In genomic region chr1:143644221-143644620, GRCm38 (mm10) we compare ENCODE assay signal across 9 mouse cellular contexts. TPM values are rescaled to one million over a fixed set of nuclear protein-coding genes. Genes with fewer than 3 reads are reported as not detected.
A peak's percentile ranks its signal among the peaks of the same experiment; 100 is the strongest.
DNase-seq lines count a peak whose midpoint lies in the region; ATAC-seq and TF ChIP-seq lines count a peak whose summit lies in the region.
"Had no signal": no experiment of that assay in that cellular context is flagged by ENCODE, and none has a peak within 500 bp of the region (broad histone marks: within the 10 kb centered on the region; RNA-seq: fewer than 3 reads in every experiment).

No protein-coding gene starts in this region.

- no peak for DNase-seq in kidney, postnatal 4 days
- peak; percentile 76 for DNase-seq in MEL (ENCODE audit: low read depth, low spot score)
- peak; percentile 76 for DNase-seq in embryo, embryonic 10.5 days (ENCODE audit: low spot score)
- DNase-seq in spleen, adult 18-20 months, result no peak
- no peak for DNase-seq in thymus, postnatal 4 days
- no peak for DNase-seq in ovary, adult 18-20 months (ENCODE audit: low spot score)

- peak; percentile 77 for TF ChIP-seq RAD21 in MEL (IDR thresholded peaks at IDR 0.05; ENCODE audit: low read depth, low read length)

- H3K4me1 ChIP-seq in kidney, embryonic 14.5 days (ENCODE audit: control insufficient read depth, insufficient read depth, low read length), result no peaks in the 10 kb centered on the region
- no peaks in the 10 kb centered on the region for H3K4me1 ChIP-seq in MEL (ENCODE audit: control insufficient read depth in 1 of 2, insufficient read depth in 2 of 2, low read length in 2 of 2)
- no peaks in the 10 kb centered on the region for H3K4me1 ChIP-seq in intestine, embryonic 16.5 days (ENCODE audit: control insufficient read depth, insufficient read depth, low read length)

- no peak for TF ChIP-seq POLR2A in MEL (IDR thresholded peaks at IDR 0.05; ENCODE audit: control insufficient read depth in 1 of 2, insufficient read depth in 1 of 2, low read depth in 1 of 2, low read length in 2 of 2, poor library complexity in 1 of 2)

- H3K27me3 ChIP-seq in kidney, embryonic 14.5 days (ENCODE audit: control insufficient read depth, insufficient read depth, low read length), result no peaks in the 10 kb centered on the region
- H3K27me3 ChIP-seq in MEL (ENCODE audit: control insufficient read depth in 1 of 2, insufficient read depth in 2 of 2, low read length in 2 of 2), result no peaks in the 10 kb centered on the region
- no peaks in the 10 kb centered on the region for H3K27me3 ChIP-seq in intestine, embryonic 16.5 days (replicated peaks; ENCODE audit: control insufficient read depth, insufficient read depth, low read length)
- H3K27me3 ChIP-seq: megakaryocyte, embryonic 14.5 days had no signal

- H3K4me2 ChIP-seq in kidney, embryonic 14.5 days (replicated peaks; ENCODE audit: low read depth, low read length), result no peak overlapping the region
- no peak overlapping the region for H3K4me2 ChIP-seq in intestine, embryonic 16.5 days (ENCODE audit: low read depth, low read length)

- H3K4me3 ChIP-seq in kidney, embryonic 14.5 days (ENCODE audit: low read length), result no peak overlapping the region
- H3K4me3 ChIP-seq in MEL (ENCODE audit: control insufficient read depth in 1 of 2, insufficient read depth in 1 of 2, low read depth in 2 of 2, low read length in 2 of 2), result no peak overlapping the region
- no peak overlapping the region for H3K4me3 ChIP-seq in intestine, embryonic 16.5 days (ENCODE audit: low read length)
- H3K4me3 ChIP-seq: megakaryocyte, embryonic 14.5 days had no signal

- peak in 2 of 3 experiments; percentile 60 to 73; a peak in 4 of 6 replicates for TF ChIP-seq CTCF in MEL (IDR thresholded peaks at IDR 0.05 in 2 of 3, conservative IDR thresholded peaks at IDR 0.05 in 1 of 3; ENCODE audit: control insufficient read depth in 1 of 3, insufficient read depth in 1 of 3, low read depth in 2 of 3, low read length in 3 of 3, poor library complexity in 1 of 3, severe bottlenecking in 1 of 3)

- no peaks in the 10 kb centered on the region for H3K9me3 ChIP-seq in kidney, embryonic 14.5 days (ENCODE audit: control insufficient read depth, low read length)
- no peaks in the 10 kb centered on the region for H3K9me3 ChIP-seq in MEL (replicated peaks; ENCODE audit: insufficient read depth, low read length)
- no peaks in the 10 kb centered on the region for H3K9me3 ChIP-seq in intestine, embryonic 16.5 days (ENCODE audit: control insufficient read depth, low read length)
- H3K9me3 ChIP-seq: megakaryocyte, embryonic 14.5 days had no signal

- no peak overlapping the region for H3K9ac ChIP-seq in kidney, embryonic 14.5 days (ENCODE audit: low read depth, low read length)
- no peak overlapping the region for H3K9ac ChIP-seq in MEL (ENCODE audit: control insufficient read depth, low read depth, low read length, poor library complexity, severe bottlenecking)
- H3K9ac ChIP-seq in intestine, embryonic 16.5 days (ENCODE audit: low read depth, low read length), result no peak overlapping the region

- 0 out of 2 replicates have a peak, but pooled peaks have one; percentile 39 for ATAC-seq in kidney, embryonic 14.5 days (ENCODE audit: low FRiP score, low TSS enrichment)
- ATAC-seq in intestine, embryonic 16.5 days, result peak; percentile 64; the same call in 1 of the 2 replicates

- H3K36me3 ChIP-seq in kidney, embryonic 14.5 days (ENCODE audit: control insufficient read depth, insufficient read depth, low read length), result peaks cover 5% of the 10 kb centered on the region; the same call in 1 of the 2 replicates
- peaks cover 0 to 9% of the 10 kb centered on the region in 2 experiments; a peak in 2 of 4 replicates for H3K36me3 ChIP-seq in MEL (ENCODE audit: control insufficient read depth in 1 of 2, insufficient read depth in 2 of 2, low read length in 2 of 2)
- no peaks in the 10 kb centered on the region for H3K36me3 ChIP-seq in intestine, embryonic 16.5 days (ENCODE audit: control insufficient read depth, insufficient read depth, low read length)

- no peaks in the 10 kb centered on the region for H3K79me2 ChIP-seq in MEL (ENCODE audit: control insufficient read depth, insufficient read depth, low read length, poor library complexity)

- H3K27ac ChIP-seq in kidney, embryonic 14.5 days (ENCODE audit: low read depth, low read length), result no peak overlapping the region
- H3K27ac ChIP-seq in MEL (ENCODE audit: control insufficient read depth, low read depth, low read length), result no peak overlapping the region
- H3K27ac ChIP-seq in intestine, embryonic 16.5 days (ENCODE audit: low read length), result no peak overlapping the region

- 98% methylated on average over 2 of the region's 2 CpGs for WGBS in kidney, embryonic 14.5 days
- WGBS in intestine, embryonic 16.5 days, result 93% methylated on average over 2 of the region's 2 CpGs

- TF ChIP-seq EP300 in MEL (IDR thresholded peaks at IDR 0.05; ENCODE audit: low read depth in 1 of 2, low read length in 2 of 2), result no peak

TF ChIP-seq in MEL, 35 proteins besides CTCF, POLR2A, EP300 and RAD21:
- TF ChIP-seq HCFC1 (IDR thresholded peaks at IDR 0.05; ENCODE audit: low read depth, low read length), result no peak
- TF ChIP-seq ZC3H11A (IDR thresholded peaks at IDR 0.05; ENCODE audit: low read depth, low read length), result peak; percentile 57
- TF ChIP-seq ELF1 (IDR thresholded peaks at IDR 0.05; ENCODE audit: low read depth, low read length), result no peak
- TF ChIP-seq MEF2A (IDR thresholded peaks at IDR 0.05; ENCODE audit: extremely low read depth, insufficient replicate concordance, low read depth, low read length, poor library complexity, severe bottlenecking), result no peak
- TF ChIP-seq SMC3 (IDR thresholded peaks at IDR 0.05; ENCODE audit: low read depth, low read length), result peak; percentile 74

RNA-seq across cellular contexts. Expression of gene B3galt2, which starts 3.8 kb away (rescaled TPM):
- polyA plus RNA-seq in kidney, embryonic 14.5 days (2014; fragmentation: Nextera tagmentation; extraction: Ambion mirVana), result 0.47 and 0.64 TPM in 2 replicates
- 0.03 and 0.04 TPM in 2 replicates for total RNA-seq in MEL (2012; rRNA removed)
- polyA plus RNA-seq in MEL (2012; ENCODE audit: insufficient read depth in 1 of 2, insufficient read length in 2 of 2, low read depth in 1 of 2, low replicate concordance in 2 of 2, missing spikeins in 1 of 2), result under 1 TPM in 1 of 2 experiments, not detected in 1; 0.01 TPM
- 0.12 and 0.15 TPM in 2 replicates for polyA plus RNA-seq in intestine, embryonic 16.5 days (2015; fragmentation: Nextera tagmentation; extraction: Ambion mirVana)

RNA-seq across cellular contexts. Expression of gene Cdc73, which starts 58.5 kb away (rescaled TPM):
- polyA plus RNA-seq in kidney, embryonic 14.5 days (2014; fragmentation: Nextera tagmentation; extraction: Ambion mirVana), result 27.3 and 28.7 TPM in 2 replicates
- total RNA-seq in MEL (2012; rRNA removed), result 11.6 and 13.6 TPM in 2 replicates
- polyA plus RNA-seq in MEL (2012; ENCODE audit: insufficient read depth in 1 of 2, insufficient read length in 2 of 2, low read depth in 1 of 2, low replicate concordance in 2 of 2, missing spikeins in 1 of 2), result 10 to 100 TPM; 55.2 to 65.8 TPM
- polyA plus RNA-seq in intestine, embryonic 16.5 days (2015; fragmentation: Nextera tagmentation; extraction: Ambion mirVana), result 7.5 and 8.6 TPM in 2 replicates

Comparison
In these comparisons a context has a peak if more than half of its experiments do, and no peak if none do; other contexts are left out.
1. DNase-seq: peak in MEL (single experiment) and embryo, embryonic 10.5 days (single experiment); none in kidney, postnatal 4 days (0 of 2), spleen, adult 18-20 months (0 of 2), thymus, postnatal 4 days (single experiment) and ovary, adult 18-20 months (single experiment).